In genomic region chr9:94301896-94302295, GRCm38 (mm10) we compare ENCODE assay signal across 16 mouse cellular contexts.
DNase-seq lines count a peak whose midpoint lies in the region; TF ChIP-seq lines count a peak whose summit lies in the region.
"Had no signal": no experiment of that assay in that cellular context is flagged by ENCODE, and none has a peak within 500 bp of the region (broad histone marks: within the 10 kb centered on the region; RNA-seq: fewer than 3 reads in every experiment).

No protein-coding gene starts in this region.

- DNase-seq in cerebellum, adult 11-12 months = peak; percentile 28
- DNase-seq in cerebellum, adult 11 months = no peak
- DNase-seq in left cerebral cortex, adult 2 months (ENCODE audit: extremely low spot score in 1 of 2, low spot score in 2 of 2) = no peak
- no peak for DNase-seq in left cerebral cortex, adult 18-20 months (ENCODE audit: low spot score in 2 of 2)
- peak; percentile 79 for DNase-seq in cerebellum, adult 9-10 months
- no peak for DNase-seq in heart, postnatal 4 days
- no peak for DNase-seq in MN1 (ENCODE audit: low spot score)
- DNase-seq: adrenal gland, postnatal 25 days; forebrain, postnatal 0 days; gastrocnemius, postnatal 36 days; heart, adult 11 months; kidney, adult 2 months had no signal

- H3K4me3 ChIP-seq in left cerebral cortex, adult 2 months = no peak overlapping the region
- H3K4me3 ChIP-seq: embryonic facial prominence, embryonic 10.5 days; forebrain, embryonic 13.5 days; heart, embryonic 13.5 days had no signal

- H3K27ac ChIP-seq in left cerebral cortex, adult 2 months = peak overlapping the region; percentile 16; the same call in 1 of the 2 replicates
- H3K27ac ChIP-seq: embryonic facial prominence, embryonic 10.5 days; forebrain, embryonic 13.5 days; heart, embryonic 13.5 days; hindbrain, embryonic 14.5 days had no signal

- no peak for TF ChIP-seq CTCF in left cerebral cortex, adult 2 months (IDR thresholded peaks at IDR 0.05)

- intact Hi-C loops in left cerebral cortex, adult 2 months (cut with DNase I) = loop anchor here (5.0 kb wide), 2 partner anchors 235 to 310 kb away; partner anchors contain the start of gene 1190002N15Rik

Comparison
In these comparisons a context has a peak if more than half of its experiments do, and no peak if none do; other contexts are left out.
1. DNase-seq: peak in cerebellum, adult 11-12 months (single experiment) and cerebellum, adult 9-10 months (single experiment); none in cerebellum, adult 11 months (single experiment), left cerebral cortex, adult 2 months (0 of 2), left cerebral cortex, adult 18-20 months (0 of 2), heart, postnatal 4 days (single experiment) and MN1 (single experiment).